Mouse (Mus musculus) myocyte (in vitro differentiated cells): ENCODE data around the gene Wdr27.

Experiments used
- E2F4 ChIP-seq: IDR thresholded peaks from one replicate; pipeline ENCODE4 v1.6.1; 2011; ENCODE audit warnings: mild to moderate bottlenecking, control low read depth, moderate library complexity; ENCODE audit not compliant: insufficient read depth
- MAX ChIP-seq: IDR thresholded peaks from one replicate; pipeline ENCODE4 v1.6.1; 2011; ENCODE audit warnings: low read depth, mild to moderate bottlenecking, control low read depth
- MYOG ChIP-seq, 3 experiments: IDR thresholded peaks; one replicate each; pipeline ENCODE4 v1.6.1; 2011; ENCODE audit warnings: control low read depth in 2 of 3, low read depth in 2 of 3, mild to moderate bottlenecking in 2 of 3; ENCODE audit not compliant: insufficient read length in 2 of 3, control insufficient read depth in 1 of 3, insufficient read depth in 1 of 3
- POLR2A ChIP-seq: IDR thresholded peaks from one replicate; pipeline ENCODE4 v1.6.1; 2011; ENCODE audit warnings: low read depth, mild to moderate bottlenecking, control low read depth, moderate library complexity; ENCODE audit not compliant: insufficient read length
- REST ChIP-seq: IDR thresholded peaks from one replicate; pipeline ENCODE4 v1.6.1; 2011; ENCODE audit warnings: mild to moderate bottlenecking, control low read depth, moderate library complexity; ENCODE audit not compliant: insufficient read depth, insufficient read length
- SRF ChIP-seq: IDR thresholded peaks from one replicate; pipeline ENCODE4 v1.6.1; 2011; ENCODE audit warnings: low read depth; ENCODE audit not compliant: control insufficient read depth, insufficient read length
- TCF3 ChIP-seq: IDR thresholded peaks from one replicate; pipeline ENCODE4 v1.6.1; 2011; ENCODE audit warnings: low read depth, control low read depth; ENCODE audit not compliant: insufficient read length
- USF1 ChIP-seq: IDR thresholded peaks from one replicate; pipeline ENCODE4 v1.6.1; 2011; ENCODE audit warnings: low read depth, mild to moderate bottlenecking, control low read depth, moderate library complexity

DNA sequence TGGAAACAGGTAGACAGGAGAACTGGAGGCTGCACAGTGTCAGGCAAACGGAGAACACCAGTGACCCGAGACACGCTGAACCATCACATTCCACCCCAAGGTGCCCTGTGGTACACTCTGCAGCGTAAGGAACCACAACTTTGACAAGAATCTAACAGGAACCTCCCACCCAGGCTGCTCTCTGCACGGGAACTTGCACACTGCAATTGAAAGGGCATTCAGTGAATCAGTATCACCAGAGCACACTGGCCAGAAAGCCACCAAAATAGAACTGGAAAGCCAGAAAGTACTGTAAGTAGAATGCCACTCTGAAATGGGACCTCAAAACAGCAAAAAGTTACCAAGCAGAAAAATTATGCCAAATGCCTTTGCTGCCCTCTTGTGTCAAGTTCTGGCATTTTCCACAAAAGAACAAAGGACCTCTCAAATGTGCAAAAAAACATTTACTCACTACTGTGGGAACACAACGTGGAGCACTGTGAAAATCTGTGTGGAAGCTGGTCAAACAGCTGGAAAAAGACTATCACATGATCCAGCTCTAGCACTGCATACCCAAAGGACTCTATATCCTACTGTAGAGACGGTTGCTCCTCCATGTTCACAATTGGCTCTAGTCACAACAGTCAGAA, 38.2 kb downstream of the Wdr27 start:
- TF ChIP-seq USF1, result no peak
- no peak for TF ChIP-seq POLR2A
- TF ChIP-seq E2F4, result no peak
- no peak for TF ChIP-seq TCF3
- TF ChIP-seq REST, result no peak
- TF ChIP-seq MYOG (IDR thresholded peaks at IDR 0.05; ENCODE audit: control insufficient read depth in 1 of 3, insufficient read depth in 1 of 3, insufficient read length in 2 of 3, low read depth in 2 of 3), result no peak
- no peak for TF ChIP-seq SRF
- no peak for TF ChIP-seq MAX
